Mouse (Mus musculus) ES-E14 (cell line): ENCODE results near the gene Psmd5.

ENCODE experiments used
- HCFC1 ChIP-seq: IDR thresholded peaks from 2 replicates; pipeline ENCODE4 v1.6.1; 2012; ENCODE audit warnings: low read length, inconsistent platforms, borderline replicate concordance; ENCODE audit not compliant: insufficient read depth
- MAFK ChIP-seq: IDR thresholded peaks from 2 replicates; pipeline ENCODE4 v1.6.1; 2014; ENCODE audit warnings: mild to moderate bottlenecking, low read depth, low read length, inconsistent platforms; ENCODE audit not compliant: insufficient read depth
- ZNF384 ChIP-seq: IDR thresholded peaks from 2 replicates; pipeline ENCODE4 v1.6.1; 2012; ENCODE audit warnings: low read depth, low read length, inconsistent platforms

DNA sequence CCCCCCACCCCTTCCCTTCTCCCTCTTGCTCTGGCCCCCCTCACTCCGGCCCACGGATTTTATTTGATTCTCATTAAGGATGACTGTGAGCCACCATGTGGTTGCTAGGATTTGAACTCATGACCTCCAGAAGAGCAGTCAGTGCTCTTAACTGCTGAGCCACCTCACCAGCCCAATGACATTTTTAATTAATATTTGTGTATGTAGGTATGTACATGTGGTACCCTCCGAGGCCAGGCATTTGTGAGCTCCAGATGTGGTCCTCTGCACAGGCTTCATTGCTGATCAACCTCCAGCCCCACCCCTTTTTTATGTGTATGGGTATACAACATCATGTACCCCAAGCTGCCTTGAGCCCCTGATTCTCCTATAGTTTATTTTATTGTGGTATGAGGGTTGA lies 71.0 kb downstream of the Psmd5 start:
- TF ChIP-seq ZNF384 (no peak), MAFK (no peak), HCFC1 (no peak)
